In genomic region chr16:10088461-10089353, GRCm38 (mm10) we compare ENCODE assay signal across 8 mouse cellular contexts.
DNase-seq lines count a peak whose midpoint lies in the region; ATAC-seq and TF ChIP-seq lines count a peak whose summit lies in the region.

No protein-coding gene starts in this region.

- 60% methylated on average over 18 of the region's 18 CpGs for WGBS in neural tube, embryonic 15.5 days
- 57% methylated on average over 18 of the region's 18 CpGs for WGBS in forebrain, embryonic 10.5 days
- WGBS in midbrain, postnatal 0 days: 58% methylated on average over 18 of the region's 18 CpGs

- no peaks in the 10 kb centered on the region for H3K36me3 ChIP-seq in neural tube, embryonic 15.5 days
- no peaks in the 10 kb centered on the region for H3K36me3 ChIP-seq in forebrain, embryonic 10.5 days (replicated peaks)
- H3K36me3 ChIP-seq in midbrain, postnatal 0 days (ENCODE audit: insufficient read depth, low read length): no peaks in the 10 kb centered on the region

- H3K4me2 ChIP-seq in neural tube, embryonic 15.5 days: no peak overlapping the region
- H3K4me2 ChIP-seq in midbrain, postnatal 0 days (ENCODE audit: low read depth, low read length, poor library complexity, severe bottlenecking): no peak overlapping the region

- peak; percentile 80 for TF ChIP-seq CTCF in midbrain, postnatal 0 days (IDR thresholded peaks at IDR 0.05)

- H3K27ac ChIP-seq in neural tube, embryonic 15.5 days (replicated peaks): no peak overlapping the region
- peak overlapping the region; percentile 74 for H3K27ac ChIP-seq in forebrain, embryonic 10.5 days
- H3K27ac ChIP-seq in midbrain, postnatal 0 days (ENCODE audit: low read depth, low read length): no peak overlapping the region

- peak; percentile 4 for DNase-seq in CD4-positive, CD25-positive, alpha-beta regulatory T cell, adult 2 months (ENCODE audit: low read depth, low spot score)
- peak; percentile 51 for DNase-seq in neural tube, embryonic 10.5 days (ENCODE audit: extremely low spot score, low spot score)
- DNase-seq in forebrain, embryonic 10.5 days (ENCODE audit: extremely low spot score, low spot score): peak; percentile 46
- DNase-seq in kidney, postnatal 10 days: peak; percentile 48
- DNase-seq in midbrain, postnatal 0 days (ENCODE audit: low spot score): peak; percentile 86

- no peak for ATAC-seq in CD4-positive, CD25-positive, alpha-beta regulatory T cell, adult 4 months
- no peak for ATAC-seq in neural tube, embryonic 15.5 days (ENCODE audit: low FRiP score)
- peak; percentile 56; the same call in 1 of the 2 replicates for ATAC-seq in midbrain, postnatal 0 days (ENCODE audit: low FRiP score)
- no peak for ATAC-seq in megakaryocyte progenitor cell, adult 5-6 weeks (replicated peaks; ENCODE audit: poor library complexity)

- H3K27me3 ChIP-seq in neural tube, embryonic 15.5 days (replicated peaks): no peaks in the 10 kb centered on the region
- no peaks in the 10 kb centered on the region for H3K27me3 ChIP-seq in forebrain, embryonic 10.5 days (ENCODE audit: poor library complexity, severe bottlenecking)
- H3K27me3 ChIP-seq in midbrain, postnatal 0 days (ENCODE audit: insufficient read depth, low read length): no peaks in the 10 kb centered on the region

- no peak overlapping the region for H3K9ac ChIP-seq in neural tube, embryonic 15.5 days (replicated peaks)
- H3K9ac ChIP-seq in midbrain, postnatal 0 days (replicated peaks; ENCODE audit: low read length, poor library complexity, severe bottlenecking): no peak overlapping the region

- H3K4me1 ChIP-seq in neural tube, embryonic 15.5 days: no peaks in the 10 kb centered on the region
- H3K4me1 ChIP-seq in forebrain, embryonic 10.5 days: no peaks in the 10 kb centered on the region
- H3K4me1 ChIP-seq in midbrain, postnatal 0 days (ENCODE audit: insufficient read depth, low read length): no peaks in the 10 kb centered on the region

- no peaks in the 10 kb centered on the region for H3K9me3 ChIP-seq in neural tube, embryonic 15.5 days (replicated peaks)
- no peaks in the 10 kb centered on the region for H3K9me3 ChIP-seq in forebrain, embryonic 10.5 days
- H3K9me3 ChIP-seq in midbrain, postnatal 0 days (ENCODE audit: low read length): no peaks in the 10 kb centered on the region

- no peak overlapping the region for H3K4me3 ChIP-seq in neural tube, embryonic 15.5 days (replicated peaks)
- H3K4me3 ChIP-seq in forebrain, embryonic 10.5 days: no peak overlapping the region
- no peak overlapping the region for H3K4me3 ChIP-seq in midbrain, postnatal 0 days (ENCODE audit: low read depth, low read length)

Comparison
In these comparisons a context has a peak if more than half of its experiments do, and no peak if none do; other contexts are left out.
1. DNase-seq: peak in every context shown above with its lines; median percentile 86 in midbrain, postnatal 0 days; 51 in neural tube, embryonic 10.5 days; 48 in kidney, postnatal 10 days; 46 in forebrain, embryonic 10.5 days; 4 in CD4-positive, CD25-positive, alpha-beta regulatory T cell, adult 2 months.